Mouse (Mus musculus): ENCODE results near the gene Dlx5. TPM values are rescaled to one million over a fixed set of nuclear protein-coding genes. Genes with fewer than 3 reads are reported as not detected.

The Dlx5 gene
- polyA plus RNA-seq (2012; rRNA removed), result 1.7 and 4.8 TPM in 2 replicates

DNA sequence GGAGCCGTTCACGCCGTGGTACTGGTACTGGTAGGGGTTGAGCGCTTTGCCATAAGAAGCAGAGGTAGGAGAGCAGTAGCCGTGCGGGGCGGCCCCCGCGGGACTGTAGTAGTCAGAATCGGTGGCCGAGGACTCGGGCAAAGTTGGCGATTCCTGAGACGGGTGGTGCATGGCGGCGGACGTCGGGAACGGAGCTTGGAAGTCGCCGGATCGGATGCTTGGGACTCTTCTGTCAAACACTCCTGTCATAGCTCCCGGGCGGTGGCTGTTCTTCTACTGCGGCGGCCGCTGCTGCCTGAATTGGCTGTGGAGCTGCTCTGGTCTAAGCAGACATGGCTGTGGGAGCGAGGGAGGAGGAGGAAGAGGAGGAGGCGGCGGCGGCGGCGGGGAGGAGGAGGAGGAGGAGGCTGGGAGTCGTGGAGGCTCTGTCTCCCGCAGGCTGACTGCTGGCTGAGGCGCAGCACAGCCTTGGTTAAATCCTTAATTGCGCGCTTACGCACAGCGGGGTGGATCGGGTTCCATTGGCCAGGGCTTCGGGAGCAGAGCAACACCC is at the start of gene Dlx5:
Gene Dlx5, minus strand, starts transcription at position 448 of the 553 bp plus-strand sequence.

DNA sequence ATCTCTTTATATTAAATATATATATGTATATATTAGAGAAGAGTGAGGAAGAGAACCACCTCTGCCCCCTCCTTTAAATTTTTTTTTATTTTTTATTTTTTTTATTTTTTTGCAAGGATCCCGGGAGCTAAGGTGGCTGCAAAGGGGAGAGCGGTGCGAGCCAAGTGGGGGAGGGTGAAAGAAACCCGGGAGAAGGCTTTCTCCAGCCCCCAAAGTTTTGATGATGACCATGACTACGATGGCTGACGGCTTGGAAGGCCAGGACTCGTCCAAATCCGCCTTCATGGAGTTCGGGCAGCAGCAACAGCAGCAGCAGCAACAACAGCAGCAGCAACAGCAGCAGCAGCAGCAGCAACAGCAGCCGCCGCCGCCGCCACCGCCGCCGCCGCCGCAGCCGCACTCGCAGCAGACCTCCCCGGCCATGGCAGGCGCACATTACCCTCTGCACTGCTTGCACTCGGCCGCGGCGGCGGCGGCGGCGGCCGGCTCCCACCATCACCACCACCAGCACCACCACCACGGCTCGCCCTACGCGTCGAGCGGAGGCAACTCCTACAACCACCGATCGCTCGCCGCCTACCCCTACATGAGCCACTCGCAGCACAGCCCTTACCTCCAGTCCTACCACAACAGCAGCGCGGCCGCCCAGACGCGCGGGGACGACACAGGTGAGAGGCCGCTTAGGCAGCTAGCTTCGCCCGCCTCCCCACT is 18.6 kb downstream of the Dlx5 start, which contains the start of gene Dlx6:
Gene Dlx6, plus strand, starts transcription at position 175 of the 711 bp plus-strand sequence.

Other genes starting within 250 kb of the Dlx5 start
- 2.4 and 2.6 TPM in 2 replicates for gene Dlx6, start 18.8 kb downstream of the Dlx5 start, polyA plus RNA-seq (2012; rRNA removed)
- 0.24 and 0.26 TPM in 2 replicates for gene Sdhaf3, start 73.9 kb upstream of the Dlx5 start, polyA plus RNA-seq (2012; rRNA removed)